ENCODE assay signal across 20 mouse cellular contexts in genomic region chr3:59128681-59129080, GRCm38 (mm10). TPM values are rescaled to one million over a fixed set of nuclear protein-coding genes. Genes with fewer than 3 reads are reported as not detected.
"Had no signal": no experiment of that assay in that cellular context is flagged by ENCODE, and none has a peak within 500 bp of the region (broad histone marks: within the 10 kb centered on the region; RNA-seq: fewer than 3 reads in every experiment).

No protein-coding gene starts in this region.

- H3K4me3 ChIP-seq: limb, embryonic 12.5 days; limb, embryonic 15.5 days; liver, embryonic 13.5 days; midbrain, embryonic 12.5 days; midbrain, embryonic 15.5 days; myocyte; neural tube, embryonic 13.5 days had no signal

- H3K27me3 ChIP-seq: limb, embryonic 12.5 days; limb, embryonic 15.5 days; liver, embryonic 13.5 days; midbrain, embryonic 12.5 days; midbrain, embryonic 15.5 days; neural tube, embryonic 13.5 days had no signal

- H3K36me3 ChIP-seq: limb, embryonic 12.5 days; limb, embryonic 15.5 days; liver, embryonic 13.5 days; midbrain, embryonic 12.5 days; midbrain, embryonic 15.5 days; neural tube, embryonic 13.5 days had no signal

- DNase-seq: kidney, adult 18-20 months; kidney, adult 9 months; kidney, postnatal 14 days; kidney, postnatal 4 days; left cerebral cortex, postnatal 4 days; liver, embryonic 13.5 days; lung, adult 18-20 months; lung, postnatal 14 days; retina, postnatal 1 day; right cerebral cortex, postnatal 25 days; thymus, adult 18-20 months; thymus, postnatal 14 days; thymus, postnatal 4 days had no signal

- H3K4me1 ChIP-seq: limb, embryonic 12.5 days; limb, embryonic 15.5 days; midbrain, embryonic 12.5 days; midbrain, embryonic 15.5 days had no signal

- H3K27ac ChIP-seq: limb, embryonic 12.5 days; limb, embryonic 15.5 days; liver, embryonic 13.5 days; midbrain, embryonic 12.5 days; midbrain, embryonic 15.5 days; neural tube, embryonic 13.5 days had no signal

- H3K9ac ChIP-seq: limb, embryonic 12.5 days; limb, embryonic 15.5 days; liver, embryonic 13.5 days; midbrain, embryonic 12.5 days; midbrain, embryonic 15.5 days; neural tube, embryonic 13.5 days had no signal

- H3K4me2 ChIP-seq: limb, embryonic 12.5 days; limb, embryonic 15.5 days; liver, embryonic 13.5 days; midbrain, embryonic 12.5 days; midbrain, embryonic 15.5 days; neural tube, embryonic 13.5 days had no signal

- H3K9me3 ChIP-seq: limb, embryonic 12.5 days; limb, embryonic 15.5 days; liver, embryonic 13.5 days; midbrain, embryonic 12.5 days; midbrain, embryonic 15.5 days; neural tube, embryonic 13.5 days had no signal

- ATAC-seq: midbrain, embryonic 15.5 days had no signal

RNA-seq across cellular contexts. Expression of gene Gpr171, which starts 27.1 kb away (rescaled TPM):
- polyA plus RNA-seq: myocyte; testis, adult 2 months had no signal
